Mouse (Mus musculus) midbrain, embryonic 14.5 days (tissue): ENCODE data around the gene Chchd4. TPM values are rescaled to one million over a fixed set of nuclear protein-coding genes. Genes with fewer than 3 reads are reported as not detected.

Experiments used
- ATAC-seq: fragments of 200-750 bp; cut with Nextera tagmentation; 2 replicates; pipeline ENCODE4 v1.8.0; 2017; ENCODE audit warnings: moderate number of reproducible peaks, moderate library complexity; ENCODE audit not compliant: low FRiP score, low TSS enrichment
- DNase-seq: peaks from one replicate; pipeline ENCODE4 v3.0.0-alpha.2; 2015
- H3K27ac ChIP-seq: fragments of 300-500 bp; sonication (generic); replicated peaks from 2 replicates; pipeline ENCODE4 v1.5.1; 2014; ENCODE audit warnings: mild to moderate bottlenecking, low read depth, low read length, moderate library complexity
- H3K27me3 ChIP-seq: fragments of 300-500 bp; sonication (generic); 2 replicates; pipeline ENCODE4 v1.6.1; 2014; ENCODE audit warnings: low read length, control low read depth, mixed read lengths; ENCODE audit not compliant: control insufficient read depth, insufficient read depth
- H3K36me3 ChIP-seq: fragments of 300-500 bp; sonication (generic); 2 replicates; pipeline ENCODE4 v1.6.1; 2014; ENCODE audit warnings: low read length, control low read depth; ENCODE audit not compliant: control insufficient read depth, insufficient read depth
- H3K4me1 ChIP-seq: fragments of 300-500 bp; sonication (generic); 2 replicates; pipeline ENCODE4 v1.6.1; 2014; ENCODE audit warnings: mild to moderate bottlenecking, antibody characterized with exemption, low read length, control low read depth; ENCODE audit not compliant: control insufficient read depth, insufficient read depth
- H3K4me2 ChIP-seq: fragments of 300-500 bp; sonication (generic); 2 replicates; pipeline ENCODE4 v1.6.1; 2014; ENCODE audit warnings: mild to moderate bottlenecking, low read length, moderate library complexity
- H3K4me3 ChIP-seq: fragments of 300-500 bp; sonication (generic); replicated peaks from 2 replicates; pipeline ENCODE4 v1.5.1; 2014; ENCODE audit warnings: low read depth, low read length
- H3K9ac ChIP-seq: fragments of 300-500 bp; sonication (generic); replicated peaks from 2 replicates; pipeline ENCODE4 v1.6.1; 2014; ENCODE audit warnings: mild to moderate bottlenecking, low read length, moderate library complexity
- H3K9me3 ChIP-seq: fragments of 300-500 bp; sonication (generic); 2 replicates; pipeline ENCODE4 v1.6.1; 2016; ENCODE audit warnings: low read length, control low read depth, mixed read lengths; ENCODE audit not compliant: control insufficient read depth
- WGBS: fragments of 180-500 bp; shearing (Covaris S2); extraction: QIAGEN DNeasy Blood & Tissue Kit; methylation state at CpG from one replicate; pipeline ENCODE4 v1.1.7; 2014; 5-methylcytosine and 5-hydroxymethylcytosine counted together
- polyA plus RNA-seq: library from polyadenylated mRNA; unstranded; fragments of >200 nt; fragmentation: Nextera tagmentation; extraction: Ambion mirVana; gene quantifications from 2 replicates; pipeline ENCODE4 v1.2.1, GENCODE M21; 2014

Chchd4 gene
- polyA plus RNA-seq, 1 experiment from 2014 or later = 31.6 TPM

DNA sequence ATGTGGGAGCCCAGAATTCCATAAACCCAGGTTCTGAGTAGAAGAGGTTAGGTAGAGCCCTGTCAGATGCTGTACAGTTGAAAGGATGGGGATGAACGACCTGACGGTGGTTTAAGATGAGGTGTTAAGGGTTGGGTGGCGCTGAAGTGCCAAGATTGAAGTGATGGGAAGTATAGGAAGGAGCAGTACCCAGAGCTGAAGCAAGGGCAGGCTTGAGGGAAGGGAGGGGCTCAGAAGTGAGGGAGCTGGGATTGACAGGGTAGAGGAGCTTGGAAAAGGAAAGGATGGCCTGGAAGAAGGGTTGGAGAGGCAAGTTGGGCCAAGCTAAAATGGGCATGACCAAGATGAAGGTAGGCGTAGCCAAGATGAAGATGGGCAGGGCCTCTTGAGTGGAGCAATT, 51.7 kb downstream of the Chchd4 start:
- Histone ChIP-seq H3K9me3 (no peaks in the 10 kb centered on the region), H3K4me2 (no peak overlapping the region), H3K27ac (no peak overlapping the region), H3K9ac (no peak overlapping the region), H3K36me3 (no peaks in the 10 kb centered on the region), H3K27me3 (no peaks in the 10 kb centered on the region), H3K4me3 (no peak overlapping the region), H3K4me1 (no peaks in the 10 kb centered on the region)
- ATAC-seq (no peak), DNase-seq (no peak)
- 75% methylated on average over 4 of the region's 4 CpGs for WGBS

DNA sequence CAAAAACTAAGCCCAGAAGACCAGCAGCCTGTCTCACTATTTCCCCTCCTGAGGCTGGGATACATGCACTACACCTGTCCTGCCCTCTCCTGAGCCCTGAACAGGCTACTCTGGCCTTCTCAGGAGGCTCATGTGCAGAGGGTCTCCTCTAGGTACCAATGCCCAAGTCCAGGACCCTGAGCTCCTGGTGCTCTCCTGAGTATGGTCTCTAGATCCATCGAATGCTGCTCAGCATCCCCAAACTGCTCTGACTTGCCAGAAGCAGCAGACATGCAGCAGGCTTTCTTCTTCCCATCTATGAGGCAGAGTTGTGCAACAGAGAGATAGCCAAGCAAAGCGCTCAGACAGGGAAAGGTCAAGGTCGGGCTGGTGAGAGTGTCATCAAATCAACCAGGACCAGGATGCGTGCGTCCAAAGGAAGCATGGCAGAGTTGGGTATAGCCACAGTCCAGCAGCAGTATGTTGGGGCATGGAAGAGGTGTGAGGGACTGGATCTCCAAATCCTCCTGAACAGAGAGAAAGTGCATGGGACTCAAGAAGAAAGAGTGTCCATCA, 56.0 kb downstream of the Chchd4 start:
- Histone ChIP-seq H3K9ac (no peak overlapping the region), H3K4me1 (no peaks in the 10 kb centered on the region), H3K27me3 (peaks cover 10% of the 10 kb centered on the region; the same call in 1 of the 2 replicates), H3K27ac (no peak overlapping the region), H3K4me2 (no peak overlapping the region), H3K4me3 (no peak overlapping the region), H3K9me3 (no peaks in the 10 kb centered on the region), H3K36me3 (no peaks in the 10 kb centered on the region)
- DNase-seq (no peak), ATAC-seq (no peak)
- 84% methylated on average over 5 of the region's 5 CpGs for WGBS

DNA sequence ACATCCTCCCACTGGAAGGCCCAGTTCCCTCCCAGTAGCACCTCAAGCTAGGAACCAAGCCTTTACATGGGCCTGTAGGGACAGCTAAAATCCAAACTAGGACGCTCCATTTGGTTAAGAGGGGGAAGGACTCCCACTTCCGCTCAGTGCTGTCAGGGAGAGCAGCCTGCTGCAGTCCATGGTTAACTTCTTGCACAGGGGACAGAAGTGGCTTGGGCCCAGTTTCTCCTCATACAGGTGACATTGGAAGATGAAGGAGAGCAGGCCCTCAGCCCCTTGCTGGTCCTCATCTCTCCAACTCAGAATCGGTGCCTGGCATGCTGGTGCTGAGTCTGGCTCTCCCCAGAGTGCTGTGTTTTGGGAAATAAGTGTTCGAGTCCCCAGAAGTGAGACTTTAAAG, 57.2 kb downstream of the Chchd4 start:
- Histone ChIP-seq H3K27ac (no peak overlapping the region), H3K9ac (no peak overlapping the region), H3K4me3 (no peak overlapping the region), H3K4me1 (no peaks in the 10 kb centered on the region), H3K4me2 (no peak overlapping the region), H3K9me3 (no peaks in the 10 kb centered on the region), H3K36me3 (no peaks in the 10 kb centered on the region), H3K27me3 (peaks cover 15% of the 10 kb centered on the region; the same call in 1 of the 2 replicates)
- no peak for ATAC-seq
- no peak for DNase-seq
- WGBS = 82% methylated on average over 4 of the region's 4 CpGs

DNA sequence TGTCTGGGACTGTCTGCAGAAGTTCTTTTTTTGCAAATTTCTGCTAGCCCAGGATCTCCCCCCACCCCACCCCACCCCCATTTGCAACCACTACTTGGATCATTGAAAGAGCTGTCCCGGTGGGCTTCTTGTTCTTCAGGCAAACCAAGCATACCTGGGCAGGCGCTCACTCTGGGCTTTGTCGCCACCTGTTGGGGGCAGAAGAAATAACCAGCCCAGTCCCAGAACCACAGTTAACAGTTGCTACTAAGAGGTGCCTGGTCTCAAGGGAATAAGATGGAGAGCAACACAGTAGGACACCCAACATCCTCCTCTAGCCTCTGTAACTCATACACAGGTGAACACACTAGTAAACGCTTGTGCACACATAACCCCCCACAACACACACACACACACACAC, 58.5 kb downstream of the Chchd4 start:
- Histone ChIP-seq H3K4me1 (peaks cover 4% of the 10 kb centered on the region; the same call in 1 of the 2 replicates), H3K27ac (no peak overlapping the region), H3K4me2 (no peak overlapping the region), H3K27me3 (peaks cover 19% of the 10 kb centered on the region; the same call in 1 of the 2 replicates), H3K9me3 (no peaks in the 10 kb centered on the region), H3K36me3 (no peaks in the 10 kb centered on the region), H3K9ac (no peak overlapping the region), H3K4me3 (no peak overlapping the region)
- DNase-seq = peak; percentile 81
- ATAC-seq = no peak
- 1% methylated on average over 4 of the region's 4 CpGs for WGBS

Other genes with a start within 250 kb of the Chchd4 start
- gene Wnt7a, start 62.2 kb downstream of the Chchd4 start, polyA plus RNA-seq = 9.5 and 11.3 TPM in 2 replicates
- gene Tmem43, start 157 bp upstream of the Chchd4 start, polyA plus RNA-seq = 44.3 and 51.8 TPM in 2 replicates
- gene Xpc, start 42.3 kb upstream of the Chchd4 start, polyA plus RNA-seq = 16.9 and 18.1 TPM in 2 replicates
- gene Lsm3, start 42.4 kb upstream of the Chchd4 start, polyA plus RNA-seq = 174 and 187 TPM in 2 replicates
- gene Slc6a6, start 210.5 kb upstream of the Chchd4 start, polyA plus RNA-seq = 94.1 and 94.3 TPM in 2 replicates